Mouse (Mus musculus) MEL (cell line): ENCODE results near the gene Anxa10. TPM values are rescaled to one million over a fixed set of nuclear protein-coding genes. Genes with fewer than 3 reads are reported as not detected.

ENCODE experiments used
- DNase-seq: peaks from one replicate; pipeline ENCODE4 v3.0.0; 2011; ENCODE audit warnings: low read depth, low spot score
- H3K27ac ChIP-seq: 2 replicates; pipeline ENCODE4 v1.5.1; 2012; ENCODE audit warnings: low read depth, mild to moderate bottlenecking, control low read depth, low read length, moderate library complexity; ENCODE audit not compliant: control insufficient read depth
- H3K27me3 ChIP-seq, 2 experiments: fragments of 150-350 bp in 1 of 2; sonication (generic) in 1 of 2; 2 replicates each; pipeline ENCODE4 v1.6.1; 2012; ENCODE audit warnings: low read length in 2 of 2, mild to moderate bottlenecking in 2 of 2, improper control_type of control experiment in 1 of 2, moderate library complexity in 1 of 2; ENCODE audit not compliant: insufficient read depth in 2 of 2, control insufficient read depth in 1 of 2
- H3K36me3 ChIP-seq, 2 experiments: 2 replicates each; pipeline ENCODE4 v1.6.1; 2012 to 2014; ENCODE audit warnings: low read length in 2 of 2, improper control_type of control experiment in 1 of 2, inconsistent platforms in 1 of 2, mild to moderate bottlenecking in 1 of 2; ENCODE audit not compliant: insufficient read depth in 2 of 2, control insufficient read depth in 1 of 2
- H3K4me1 ChIP-seq, 2 experiments: fragments of 150-350 bp in 1 of 2; sonication (generic) in 1 of 2; 2 replicates each; pipeline ENCODE4 v1.6.1; 2012; ENCODE audit warnings: low read length in 2 of 2, improper control_type of control experiment in 1 of 2, mild to moderate bottlenecking in 1 of 2; ENCODE audit not compliant: insufficient read depth in 2 of 2, control insufficient read depth in 1 of 2
- H3K4me3 ChIP-seq, 2 experiments: fragments of 150-350 bp in 1 of 2; sonication (generic) in 1 of 2; 2 replicates each; pipeline ENCODE4 v1.5.1; 2012; ENCODE audit warnings: low read depth in 2 of 2, low read length in 2 of 2, mild to moderate bottlenecking in 2 of 2, moderate library complexity in 2 of 2, control low read depth in 1 of 2, improper control_type of control experiment in 1 of 2; ENCODE audit not compliant: control insufficient read depth in 1 of 2, insufficient read depth in 1 of 2
- H3K79me2 ChIP-seq: 2 replicates; pipeline ENCODE4 v1.6.1; 2012; ENCODE audit warnings: mild to moderate bottlenecking, low read length, moderate library complexity; ENCODE audit not compliant: control insufficient read depth, poor library complexity, insufficient read depth
- H3K9ac ChIP-seq: 2 replicates; pipeline ENCODE4 v1.6.1; 2012; ENCODE audit warnings: low read depth, mild to moderate bottlenecking, control low read depth, low read length, moderate library complexity; ENCODE audit not compliant: control insufficient read depth, poor library complexity, severe bottlenecking
- H3K9me3 ChIP-seq: fragments of 150-350 bp; sonication (generic); replicated peaks from 2 replicates; pipeline ENCODE4 v1.6.1; 2012; ENCODE audit warnings: mild to moderate bottlenecking, low read length, improper control_type of control experiment, moderate library complexity; ENCODE audit not compliant: insufficient read depth
- BHLHE40 ChIP-seq: IDR thresholded peaks from 2 replicates; pipeline ENCODE4 v1.6.1; 2012; ENCODE audit warnings: low read depth, mild to moderate bottlenecking, inconsistent platforms, low read length, improper control_type of control experiment, borderline replicate concordance
- CTCF ChIP-seq, 3 experiments: IDR thresholded peaks in 2 of 3; conservative IDR thresholded peaks in 1 of 3; 2 replicates each; pipeline ENCODE4 v1.5.1; 2011 to 2012; ENCODE audit warnings: low read length in 3 of 3, low read depth in 2 of 3, mild to moderate bottlenecking in 2 of 3, improper control_type of control experiment in 1 of 3, inconsistent platforms in 1 of 3, mixed read lengths in 1 of 3, moderate library complexity in 1 of 3; ENCODE audit not compliant: control insufficient read depth in 1 of 3, insufficient read depth in 1 of 3, poor library complexity in 1 of 3, severe bottlenecking in 1 of 3
- ELF1 ChIP-seq: IDR thresholded peaks from 2 replicates; pipeline ENCODE4 v1.6.1; 2014; ENCODE audit warnings: low read depth, mild to moderate bottlenecking, inconsistent platforms, low read length, improper control_type of control experiment, moderate library complexity
- EP300 ChIP-seq, 2 experiments: IDR thresholded peaks; 2 replicates each; pipeline ENCODE4 v1.6.1; 2011; ENCODE audit warnings: improper control_type of control experiment in 2 of 2, low read length in 2 of 2, low read depth in 1 of 2, mild to moderate bottlenecking in 1 of 2
- ETS1 ChIP-seq: IDR thresholded peaks from 2 replicates; pipeline ENCODE4 v1.6.1; 2012; ENCODE audit warnings: low read depth, mild to moderate bottlenecking, inconsistent platforms, low read length, improper control_type of control experiment, moderate library complexity
- JUND ChIP-seq: IDR thresholded peaks from 2 replicates; pipeline ENCODE4 v1.6.1; 2011; ENCODE audit warnings: low read depth, mild to moderate bottlenecking, improper control_type of control experiment, low read length
- KAT2A ChIP-seq: conservative IDR thresholded peaks from 2 replicates; pipeline ENCODE4 v1.6.1; 2012; ENCODE audit warnings: low read depth, low read length, improper control_type of control experiment, inconsistent platforms
- MAFK ChIP-seq: IDR thresholded peaks from 2 replicates; pipeline ENCODE4 v1.6.1; 2011; ENCODE audit warnings: low read depth, mild to moderate bottlenecking, low read length, improper control_type of control experiment, borderline replicate concordance
- MAX ChIP-seq: IDR thresholded peaks from 2 replicates; pipeline ENCODE4 v1.6.1; 2011; ENCODE audit warnings: low read length, improper control_type of control experiment
- MYC ChIP-seq: IDR thresholded peaks from 2 replicates; pipeline ENCODE4 v1.6.1; 2011; ENCODE audit warnings: low read depth, mild to moderate bottlenecking, low read length, improper control_type of control experiment, moderate library complexity
- NELFE ChIP-seq: IDR thresholded peaks from 2 replicates; pipeline ENCODE4 v1.6.1; 2011; ENCODE audit warnings: low read depth, low read length, improper control_type of control experiment
- RAD21 ChIP-seq: IDR thresholded peaks from 2 replicates; pipeline ENCODE4 v1.6.1; 2011; ENCODE audit warnings: mild to moderate bottlenecking, low read depth, low read length, improper control_type of control experiment
- RCOR1 ChIP-seq: IDR thresholded peaks from 2 replicates; pipeline ENCODE4 v1.6.1; 2012; ENCODE audit warnings: low read depth, mild to moderate bottlenecking, inconsistent platforms, low read length, improper control_type of control experiment
- SIN3A ChIP-seq: IDR thresholded peaks from 2 replicates; pipeline ENCODE4 v1.6.1; 2012; ENCODE audit warnings: low read length, improper control_type of control experiment, inconsistent platforms
- USF1 ChIP-seq: IDR thresholded peaks from 2 replicates; pipeline ENCODE4 v1.6.1; 2014; ENCODE audit warnings: low read depth, mild to moderate bottlenecking, inconsistent platforms, low read length, improper control_type of control experiment, moderate library complexity
- ZKSCAN1 ChIP-seq: IDR thresholded peaks from 2 replicates; pipeline ENCODE4 v1.6.1; 2012; ENCODE audit warnings: low read depth, mild to moderate bottlenecking, inconsistent platforms, low read length, improper control_type of control experiment, moderate library complexity
- ZMIZ1 ChIP-seq: IDR thresholded peaks from 2 replicates; pipeline ENCODE4 v1.6.1; 2012; ENCODE audit warnings: low read depth, mild to moderate bottlenecking, inconsistent platforms, low read length, improper control_type of control experiment, moderate library complexity
- polyA plus RNA-seq, 2 experiments: library from polyadenylated mRNA; stranded (reverse) in 1 of 2; unstranded in 1 of 2; fragments of >175 nt in 1 of 2; fragments of >200 nt in 1 of 2; gene quantifications; 2 replicates each; pipeline versions ENCODE4 v1.2.1 to v1.2.4; 2012; ENCODE audit warnings: low replicate concordance in 2 of 2, low read depth in 1 of 2; ENCODE audit not compliant: insufficient read length in 2 of 2, insufficient read depth in 1 of 2, missing spikeins in 1 of 2
- total RNA-seq: library from RNA; depleted of rRNA; stranded (reverse); fragments of 300-350 nt; gene quantifications from 2 replicates; pipeline ENCODE4 v1.2.3, GENCODE M21; 2012

Gene Anxa10
- total and polyA plus RNA-seq, 3 experiments: not detected

GRCm38 (mm10) chr8:62097213-62097612 is 25.7 kb downstream of the Anxa10 start:
- no peak for TF ChIP-seq EP300 (IDR thresholded peaks at IDR 0.05; ENCODE audit: low read depth in 1 of 2, low read length in 2 of 2)
- no peak for TF ChIP-seq ZKSCAN1
- TF ChIP-seq NELFE: no peak
- no peak for TF ChIP-seq ELF1
- TF ChIP-seq MAFK: no peak
- no peak for TF ChIP-seq MYC
- no peak for TF ChIP-seq ZMIZ1
- TF ChIP-seq RAD21: no peak
- no peak for TF ChIP-seq USF1
- no peak for TF ChIP-seq RCOR1
- TF ChIP-seq KAT2A: no peak
- TF ChIP-seq CTCF (IDR thresholded peaks at IDR 0.05 in 2 of 3, conservative IDR thresholded peaks at IDR 0.05 in 1 of 3; ENCODE audit: control insufficient read depth in 1 of 3, insufficient read depth in 1 of 3, low read depth in 2 of 3, low read length in 3 of 3, poor library complexity in 1 of 3, severe bottlenecking in 1 of 3): no peak
- Histone ChIP-seq H3K9ac (no peak overlapping the region), H3K36me3 (no peaks in the 10 kb centered on the region), H3K4me3 (no peak overlapping the region), H3K9me3 (no peaks in the 10 kb centered on the region), H3K27me3 (no peaks in the 10 kb centered on the region; a peak in 1 of 4 replicates), H3K79me2 (no peaks in the 10 kb centered on the region), H3K27ac (no peak overlapping the region), H3K4me1 (no peaks in the 10 kb centered on the region)
- no peak for DNase-seq

GRCm38 (mm10) chr8:62081804-62082203 is 41.1 kb downstream of the Anxa10 start:
- TF ChIP-seq USF1 (no peak), ETS1 (no peak), JUND (no peak), ZMIZ1 (no peak), CTCF (IDR thresholded peaks at IDR 0.05 in 2 of 3, conservative IDR thresholded peaks at IDR 0.05 in 1 of 3; ENCODE audit: control insufficient read depth in 1 of 3, insufficient read depth in 1 of 3, low read depth in 2 of 3, low read length in 3 of 3, poor library complexity in 1 of 3, severe bottlenecking in 1 of 3) (no peak), SIN3A (no peak), MAFK (no peak), MAX (no peak), MYC (no peak), BHLHE40 (no peak)
- Histone ChIP-seq H3K36me3 (no peaks in the 10 kb centered on the region), H3K4me1 (no peaks in the 10 kb centered on the region), H3K9ac (no peak overlapping the region), H3K9me3 (no peaks in the 10 kb centered on the region), H3K4me3 (no peak overlapping the region), H3K79me2 (no peaks in the 10 kb centered on the region), H3K27me3 (no peaks in the 10 kb centered on the region), H3K27ac (no peak overlapping the region)
- no peak for DNase-seq
